Mouse (Mus musculus): ENCODE measurements around the gene Hoxc11. TPM values are rescaled to one million over a fixed set of nuclear protein-coding genes. Genes with fewer than 3 reads are reported as not detected.

Hoxc11 gene
- total and polyA plus RNA-seq, 2 experiments from 2014 or later = not detected

- no peak for DNase-seq (ENCODE audit: low spot score)
- H3K9me3 ChIP-seq (replicated peaks; ENCODE audit: control insufficient read depth, low read length) = no peaks in the 10 kb centered on the region
These were observed 11.3 kb upstream of the Hoxc11 start for GRCm38 (mm10) chr15:102942739-102943467.

GRCm38 (mm10) chr15:102943468-102943813 is 10.8 kb upstream of the Hoxc11 start:
- no peaks in the 10 kb centered on the region for H3K9me3 ChIP-seq (replicated peaks; ENCODE audit: control insufficient read depth, low read length)
- H3K4me1 ChIP-seq (ENCODE audit: control insufficient read depth, insufficient read depth) = no peaks in the 10 kb centered on the region
- ATAC-seq (ENCODE audit: insufficient read depth, low read depth) (no peak), DNase-seq (ENCODE audit: low spot score) (no peak)
- H3K4me2 ChIP-seq (ENCODE audit: low read depth, low read length) = no peak overlapping the region
- no peaks in the 10 kb centered on the region for H3K36me3 ChIP-seq (replicated peaks; ENCODE audit: control insufficient read depth, insufficient read depth, low read length)
- TF ChIP-seq CTCF (IDR thresholded peaks at IDR 0.05; ENCODE audit: low read depth) (no peak), EP300 (IDR thresholded peaks at IDR 0.05; ENCODE audit: low read depth) (no peak)
- H3K27me3 ChIP-seq (ENCODE audit: control insufficient read depth, insufficient read depth, low read length) = peaks cover 100% of the 10 kb centered on the region
- no peak overlapping the region for H3K27ac ChIP-seq (ENCODE audit: low read depth)
- H3K9ac ChIP-seq (replicated peaks; ENCODE audit: low read depth, low read length) = no peak overlapping the region
- WGBS = 5% methylated on average over 5 of the region's 5 CpGs
- peak overlapping the region; percentile 31; the same call in 1 of the 2 replicates for H3K4me3 ChIP-seq (ENCODE audit: low read depth, low read length)

More at GRCm38 (mm10) chr15:102942739-102943467, 11.3 kb upstream of the Hoxc11 start:
- Histone ChIP-seq H3K36me3 (replicated peaks; ENCODE audit: control insufficient read depth, insufficient read depth, low read length) (no peaks in the 10 kb centered on the region), H3K4me3 (ENCODE audit: low read depth, low read length) (peak overlapping the region; percentile 31), H3K27ac (ENCODE audit: low read depth) (no peak overlapping the region), H3K27me3 (ENCODE audit: control insufficient read depth, insufficient read depth, low read length) (peaks cover 100% of the 10 kb centered on the region), H3K4me2 (ENCODE audit: low read depth, low read length) (peak overlapping the region; percentile 35), H3K9ac (replicated peaks; ENCODE audit: low read depth, low read length) (no peak overlapping the region), H3K4me1 (ENCODE audit: control insufficient read depth, insufficient read depth) (no peaks in the 10 kb centered on the region)
- WGBS = 2% methylated on average over 49 of the region's 53 CpGs
- no peak for ATAC-seq (ENCODE audit: insufficient read depth, low read depth)
- TF ChIP-seq CTCF (IDR thresholded peaks at IDR 0.05; ENCODE audit: low read depth) (peak; percentile 52), EP300 (IDR thresholded peaks at IDR 0.05; ENCODE audit: low read depth) (no peak)

DNA sequence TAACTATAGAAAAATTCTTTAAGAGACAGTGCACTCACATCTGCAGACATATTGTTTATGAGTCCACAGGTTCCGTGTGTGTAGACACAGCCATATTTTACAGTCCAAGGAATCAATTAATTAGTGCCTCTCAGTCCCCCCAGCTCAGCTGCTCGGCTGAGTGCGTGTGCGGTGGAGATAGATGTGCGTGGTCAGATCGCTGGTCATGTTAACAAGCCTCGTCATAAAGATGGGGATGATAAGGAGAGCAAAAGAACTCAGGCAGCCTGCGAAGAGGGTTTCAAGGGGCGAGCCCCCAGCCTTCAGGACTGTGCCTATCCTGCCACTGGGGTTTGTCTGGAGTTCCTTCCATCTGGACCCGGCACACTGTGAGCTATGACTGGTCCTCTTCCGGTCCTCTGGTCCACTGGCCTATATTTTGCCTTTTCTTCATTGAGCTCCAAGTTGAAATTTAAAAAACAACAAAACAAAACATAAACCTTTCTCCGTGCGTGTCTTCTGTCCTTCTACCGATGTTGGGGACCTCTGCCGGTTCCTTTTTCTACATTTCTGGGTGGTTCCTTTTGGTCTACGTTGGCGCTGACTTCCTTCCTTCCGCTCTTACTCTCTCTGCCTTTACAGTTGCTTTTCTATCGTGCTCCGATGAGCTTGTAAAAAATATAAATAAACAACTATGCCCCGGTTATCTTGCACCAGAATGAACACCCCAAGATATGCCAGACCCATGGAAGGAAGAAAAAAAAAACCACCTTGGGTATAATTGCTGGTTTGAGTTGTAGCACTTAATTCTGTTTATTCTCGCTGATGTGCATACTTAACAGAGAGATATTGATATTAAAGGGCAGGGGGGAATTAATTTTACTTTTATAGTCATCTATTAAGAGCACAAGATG is 8.8 kb upstream of the Hoxc11 start:
- Histone ChIP-seq H3K9me3 (replicated peaks; ENCODE audit: control insufficient read depth, low read length) (no peaks in the 10 kb centered on the region), H3K27me3 (ENCODE audit: control insufficient read depth, insufficient read depth, low read length) (peaks cover 100% of the 10 kb centered on the region), H3K4me3 (ENCODE audit: low read depth, low read length) (no peak overlapping the region), H3K4me2 (ENCODE audit: low read depth, low read length) (no peak overlapping the region), H3K9ac (replicated peaks; ENCODE audit: low read depth, low read length) (no peak overlapping the region), H3K4me1 (ENCODE audit: control insufficient read depth, insufficient read depth) (no peaks in the 10 kb centered on the region), H3K36me3 (replicated peaks; ENCODE audit: control insufficient read depth, insufficient read depth, low read length) (no peaks in the 10 kb centered on the region), H3K27ac (ENCODE audit: low read depth) (no peak overlapping the region)
- ATAC-seq (ENCODE audit: insufficient read depth, low read depth) (no peak), DNase-seq (ENCODE audit: low spot score) (no peak)
- TF ChIP-seq EP300 (IDR thresholded peaks at IDR 0.05; ENCODE audit: low read depth) (no peak), CTCF (IDR thresholded peaks at IDR 0.05; ENCODE audit: low read depth) (no peak)
- WGBS = 14% methylated on average over 22 of the region's 22 CpGs

DNA sequence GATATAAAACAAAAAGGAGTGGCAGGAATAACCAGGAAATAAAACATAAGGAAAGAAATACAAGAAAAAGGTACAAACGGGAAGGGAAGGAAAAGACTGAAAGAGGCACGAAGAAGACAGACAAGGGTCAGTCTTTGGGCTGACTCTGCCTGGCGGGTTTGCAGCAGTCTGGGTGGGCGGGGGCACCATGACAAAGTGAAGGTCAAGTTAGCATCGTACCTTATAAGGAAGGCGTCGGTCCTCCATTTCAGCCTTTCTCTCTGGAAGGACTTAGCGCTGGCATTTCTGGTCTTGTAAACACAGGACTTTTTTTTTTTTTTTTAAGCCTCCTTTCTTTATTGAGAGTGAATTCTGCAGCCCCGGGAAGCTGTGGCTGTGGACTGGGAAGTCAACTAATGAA is 7.0 kb upstream of the Hoxc11 start:
- Histone ChIP-seq H3K9ac (replicated peaks; ENCODE audit: low read depth, low read length) (no peak overlapping the region), H3K27ac (ENCODE audit: low read depth) (no peak overlapping the region), H3K36me3 (replicated peaks; ENCODE audit: control insufficient read depth, insufficient read depth, low read length) (no peaks in the 10 kb centered on the region), H3K27me3 (ENCODE audit: control insufficient read depth, insufficient read depth, low read length) (peaks cover 100% of the 10 kb centered on the region), H3K4me2 (ENCODE audit: low read depth, low read length) (no peak overlapping the region), H3K4me1 (ENCODE audit: control insufficient read depth, insufficient read depth) (no peaks in the 10 kb centered on the region), H3K4me3 (ENCODE audit: low read depth, low read length) (no peak overlapping the region), H3K9me3 (replicated peaks; ENCODE audit: control insufficient read depth, low read length) (no peaks in the 10 kb centered on the region)
- DNase-seq (ENCODE audit: low spot score) (no peak), ATAC-seq (ENCODE audit: insufficient read depth, low read depth) (no peak)
- TF ChIP-seq CTCF (IDR thresholded peaks at IDR 0.05; ENCODE audit: low read depth) = no peak
- TF ChIP-seq EP300 (IDR thresholded peaks at IDR 0.05; ENCODE audit: low read depth) = no peak
- WGBS = 2% methylated on average over 9 of the region's 9 CpGs

GRCm38 (mm10) chr15:102948842-102949241 is 5.4 kb upstream of the Hoxc11 start:
- H3K36me3 ChIP-seq (replicated peaks; ENCODE audit: control insufficient read depth, insufficient read depth, low read length) = no peaks in the 10 kb centered on the region
- no peak for TF ChIP-seq CTCF (IDR thresholded peaks at IDR 0.05; ENCODE audit: low read depth)
- no peak for TF ChIP-seq EP300 (IDR thresholded peaks at IDR 0.05; ENCODE audit: low read depth)
- H3K4me1 ChIP-seq (ENCODE audit: control insufficient read depth, insufficient read depth) = no peaks in the 10 kb centered on the region
- H3K27ac ChIP-seq (ENCODE audit: low read depth) = no peak overlapping the region
- 11% methylated on average over 2 of the region's 2 CpGs for WGBS
- DNase-seq (ENCODE audit: low spot score) (no peak), ATAC-seq (ENCODE audit: insufficient read depth, low read depth) (no peak)
- peaks cover 100% of the 10 kb centered on the region for H3K27me3 ChIP-seq (ENCODE audit: control insufficient read depth, insufficient read depth, low read length)
- no peak overlapping the region for H3K4me2 ChIP-seq (ENCODE audit: low read depth, low read length)
- no peak overlapping the region for H3K4me3 ChIP-seq (ENCODE audit: low read depth, low read length)
- H3K9me3 ChIP-seq (replicated peaks; ENCODE audit: control insufficient read depth, low read length) = no peaks in the 10 kb centered on the region
- no peak overlapping the region for H3K9ac ChIP-seq (replicated peaks; ENCODE audit: low read depth, low read length)

Measured in heart, postnatal 0 days (tissue).